Mouse (Mus musculus) embryonic facial prominence, embryonic 13.5 days (tissue): Measurements from ENCODE around the gene Trim5. TPM values are rescaled to one million over a fixed set of nuclear protein-coding genes. Genes with fewer than 3 reads are reported as not detected.
"Not testable (repeated sequence)": the region's sequence is repeated elsewhere in the genome, so short reads cannot be mapped to it uniquely, and the experiment has no call there.

Experiments used
- ATAC-seq: fragments of 200-750 bp; cut with Nextera tagmentation; 2 replicates; pipeline ENCODE4 v1.8.0; 2017; ENCODE audit warnings: low read depth; ENCODE audit not compliant: insufficient number of reproducible peaks, insufficient read depth, low FRiP score, low TSS enrichment
- H3K27ac ChIP-seq: fragments of 300-500 bp; sonication (generic); 2 replicates; pipeline ENCODE4 v1.5.1; 2015; ENCODE audit warnings: moderate library complexity, mild to moderate bottlenecking, inconsistent platforms
- H3K27me3 ChIP-seq: fragments of 300-500 bp; sonication (generic); 2 replicates; pipeline ENCODE4 v1.6.1; 2015; ENCODE audit warnings: mild to moderate bottlenecking, inconsistent platforms
- H3K36me3 ChIP-seq: fragments of 300-500 bp; sonication (generic); 2 replicates; pipeline ENCODE4 v1.6.1; 2015; ENCODE audit warnings: mild to moderate bottlenecking, inconsistent platforms
- H3K4me1 ChIP-seq: fragments of 300-500 bp; sonication (generic); 2 replicates; pipeline ENCODE4 v1.6.1; 2015; ENCODE audit warnings: inconsistent platforms
- H3K4me2 ChIP-seq: fragments of 300-500 bp; sonication (generic); 2 replicates; pipeline ENCODE4 v1.6.1; 2015; ENCODE audit warnings: moderate library complexity, mild to moderate bottlenecking, inconsistent platforms
- H3K4me3 ChIP-seq: fragments of 300-500 bp; sonication (generic); 2 replicates; pipeline ENCODE4 v1.5.1; 2015; ENCODE audit warnings: mild to moderate bottlenecking, inconsistent platforms
- H3K9ac ChIP-seq: fragments of 300-500 bp; sonication (generic); 2 replicates; pipeline ENCODE4 v1.6.1; 2015; ENCODE audit warnings: mild to moderate bottlenecking, inconsistent platforms
- H3K9me3 ChIP-seq: fragments of 300-500 bp; sonication (generic); 2 replicates; pipeline ENCODE4 v1.6.1; 2016; ENCODE audit warnings: inconsistent platforms
- WGBS: fragments of 180-500 bp; shearing (Covaris S2); methylation state at CpG from one replicate; pipeline ENCODE4 v1.1.7; 2015; ENCODE audit warnings: mixed read lengths; 5-methylcytosine and 5-hydroxymethylcytosine counted together
- polyA plus RNA-seq: library from polyadenylated mRNA; unstranded; fragments of >200 nt; fragmentation: Nextera tagmentation; extraction: Ambion mirVana; gene quantifications from 2 replicates; pipeline ENCODE4 v1.2.1, GENCODE M21; 2015

Trim5 gene
- polyA plus RNA-seq, result 0.13 and 0.15 TPM in 2 replicates

DNA sequence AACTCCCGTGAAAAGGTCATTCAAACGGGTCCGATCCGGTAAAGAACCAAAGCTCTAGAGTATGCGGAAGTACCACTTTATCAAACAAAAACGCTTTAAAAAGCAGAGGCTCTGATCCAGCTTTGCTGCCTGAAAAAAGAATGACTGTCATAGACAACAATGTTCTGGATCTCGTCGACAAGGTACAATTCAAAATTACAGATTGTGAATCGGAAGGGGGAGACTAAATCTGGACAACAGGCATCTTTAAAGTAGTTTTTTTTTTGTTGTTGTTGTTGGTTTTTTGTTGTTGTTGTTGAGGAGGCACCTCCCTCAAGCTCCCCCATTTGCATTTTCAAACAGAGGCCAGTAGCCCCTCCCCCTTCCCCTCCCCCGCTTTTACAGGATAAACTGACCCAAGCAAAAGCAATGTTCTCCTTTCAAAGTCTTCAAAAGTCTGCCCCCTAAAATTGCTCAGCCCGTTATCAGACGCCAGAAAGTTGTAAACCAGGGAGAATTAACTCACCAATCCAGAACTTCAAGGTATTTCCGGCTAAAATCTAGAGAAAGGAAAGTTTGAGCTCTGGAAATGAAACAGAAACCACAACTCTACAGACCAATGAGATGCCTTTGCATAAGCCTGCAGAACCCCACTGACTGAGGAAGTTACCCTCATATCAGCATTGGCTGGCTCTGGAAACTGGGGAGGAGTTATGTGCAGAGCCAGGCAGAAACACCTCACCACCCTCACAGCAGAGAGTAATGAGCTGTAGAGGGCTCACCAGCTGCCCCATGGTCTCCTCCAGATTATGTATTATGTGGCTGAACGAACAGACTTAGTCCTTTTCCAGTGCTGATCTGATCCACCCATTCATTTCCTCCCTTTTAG is at the start of gene Trim5:
Gene Trim5, minus strand, starts transcription at position 519 of the 868 bp plus-strand sequence.
- not testable (repeated sequence) for H3K9me3 ChIP-seq, H3K9ac ChIP-seq, H3K27ac ChIP-seq, H3K36me3 ChIP-seq, H3K4me2 ChIP-seq, H3K4me3 ChIP-seq, ATAC-seq, H3K4me1 ChIP-seq, H3K27me3 ChIP-seq
- WGBS, result 41% methylated on average over 14 of the region's 14 CpGs

DNA sequence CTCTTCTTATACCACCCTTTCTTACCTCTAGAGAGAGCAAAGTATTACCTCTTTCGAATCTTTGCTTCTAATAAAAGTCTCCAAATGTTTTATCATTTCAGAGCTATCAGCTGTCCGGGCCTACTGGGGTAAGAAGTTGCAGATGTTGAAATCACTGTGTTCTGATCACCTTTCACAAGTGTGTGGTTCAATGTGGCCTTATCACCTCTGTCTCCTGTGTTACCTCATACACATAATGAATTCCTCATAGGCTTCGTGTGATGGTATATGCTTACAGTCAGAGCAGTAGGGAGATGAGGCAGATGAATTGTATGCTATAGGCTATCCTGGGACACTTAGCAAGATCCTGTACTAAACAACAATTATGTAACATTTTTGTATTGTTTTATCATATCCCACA is 47.7 kb upstream of the Trim5 start:
- not testable (repeated sequence) for H3K27ac ChIP-seq, H3K4me3 ChIP-seq, H3K9me3 ChIP-seq, H3K36me3 ChIP-seq, H3K27me3 ChIP-seq, H3K4me1 ChIP-seq, H3K4me2 ChIP-seq, H3K9ac ChIP-seq, ATAC-seq
- WGBS, result 76% methylated on average over 3 of the region's 3 CpGs

DNA sequence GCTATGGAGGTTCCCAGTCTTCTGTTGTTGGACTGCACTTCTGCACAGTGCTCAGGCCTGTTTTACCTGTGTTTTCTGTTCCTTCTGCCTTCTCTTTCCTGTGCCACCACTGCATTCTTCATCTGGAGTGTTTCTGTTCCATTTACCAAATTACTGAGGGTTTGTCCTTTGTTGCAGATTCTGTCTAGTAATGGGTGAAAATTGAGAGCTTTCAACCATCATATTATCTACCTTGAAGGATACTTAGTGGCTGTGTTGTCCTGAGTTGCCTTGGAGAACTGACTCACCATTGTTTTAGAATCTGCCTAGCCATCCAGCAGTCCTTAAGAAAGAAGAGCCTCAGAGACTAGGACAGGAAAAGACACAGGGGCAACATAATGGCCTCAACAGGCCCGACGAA is 41.3 kb upstream of the Trim5 start, which contains the start of gene Trim34b:
Gene Trim34b, plus strand, starts transcription at position 301 of the 400 bp plus-strand sequence.
- not testable (repeated sequence) for H3K27ac ChIP-seq, H3K9me3 ChIP-seq, H3K4me1 ChIP-seq, H3K9ac ChIP-seq, H3K4me3 ChIP-seq, H3K4me2 ChIP-seq, H3K27me3 ChIP-seq, ATAC-seq, H3K36me3 ChIP-seq
- 83% methylated on average over 2 of the region's 2 CpGs for WGBS

DNA sequence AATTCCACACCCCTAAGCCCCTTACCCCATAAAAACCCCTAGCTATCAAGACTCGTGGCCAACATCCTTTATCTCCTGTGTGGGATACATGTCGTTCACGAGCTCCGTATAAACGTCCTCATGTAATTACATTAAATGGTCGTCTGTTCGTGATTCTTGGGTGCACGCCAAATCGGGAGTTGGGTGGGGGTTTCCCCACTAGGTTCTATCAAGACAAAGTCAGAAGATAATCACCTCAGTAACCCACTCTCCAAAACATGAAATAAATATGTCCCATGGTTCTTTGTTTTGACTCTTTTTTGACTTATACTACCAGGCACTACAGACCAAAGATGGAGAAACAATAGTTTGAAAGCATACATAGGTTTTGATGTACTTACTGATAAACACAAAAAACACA is 34.1 kb upstream of the Trim5 start:
- H3K27ac ChIP-seq, result no peak overlapping the region
- ATAC-seq, result no peak
- H3K27me3 ChIP-seq, result no peaks in the 10 kb centered on the region
- H3K9me3 ChIP-seq, result no peaks in the 10 kb centered on the region
- no peak overlapping the region for H3K4me2 ChIP-seq
- no peak overlapping the region for H3K9ac ChIP-seq
- H3K4me1 ChIP-seq, result no peaks in the 10 kb centered on the region
- 78% methylated on average over 9 of the region's 9 CpGs for WGBS
- no peaks in the 10 kb centered on the region for H3K36me3 ChIP-seq
- H3K4me3 ChIP-seq, result no peak overlapping the region

DNA sequence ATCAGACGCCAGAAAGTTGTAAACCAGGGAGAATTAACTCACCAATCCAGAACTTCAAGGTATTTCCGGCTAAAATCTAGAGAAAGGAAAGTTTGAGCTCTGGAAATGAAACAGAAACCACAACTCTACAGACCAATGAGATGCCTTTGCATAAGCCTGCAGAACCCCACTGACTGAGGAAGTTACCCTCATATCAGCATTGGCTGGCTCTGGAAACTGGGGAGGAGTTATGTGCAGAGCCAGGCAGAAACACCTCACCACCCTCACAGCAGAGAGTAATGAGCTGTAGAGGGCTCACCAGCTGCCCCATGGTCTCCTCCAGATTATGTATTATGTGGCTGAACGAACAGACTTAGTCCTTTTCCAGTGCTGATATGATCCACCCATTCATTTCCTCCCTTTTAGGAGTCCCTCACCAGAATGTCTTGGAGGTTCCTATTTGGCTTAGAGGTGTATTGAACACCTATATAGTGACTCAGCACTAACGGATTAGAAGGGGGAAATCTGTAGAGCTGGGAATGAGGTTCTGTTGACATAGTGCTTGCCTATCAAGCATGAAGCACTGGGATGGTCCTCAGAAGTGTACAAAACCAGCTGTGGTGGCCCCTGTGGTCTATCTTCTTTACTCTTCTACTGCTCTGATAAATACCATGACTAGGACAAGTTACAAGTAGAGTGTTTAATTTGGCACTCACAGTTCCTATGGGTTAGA is 27.6 kb upstream of the Trim5 start, which contains the start of gene Trim12a:
Gene Trim12a, minus strand, starts transcription at position 98 of the 712 bp plus-strand sequence.
- not testable (repeated sequence) for H3K4me1 ChIP-seq, H3K27ac ChIP-seq, H3K36me3 ChIP-seq, H3K9me3 ChIP-seq, H3K27me3 ChIP-seq
- Histone ChIP-seq H3K4me3 (peak within 1 kb of the TSS; percentile 44), H3K4me2 (peak within 1 kb of the TSS; percentile 55), H3K9ac (peak within 1 kb of the TSS; percentile 65)
- ATAC-seq, result 0 out of 2 replicates have a peak, but pooled peaks have one; percentile 64
- 27% methylated on average over 4 of the region's 4 CpGs for WGBS

DNA sequence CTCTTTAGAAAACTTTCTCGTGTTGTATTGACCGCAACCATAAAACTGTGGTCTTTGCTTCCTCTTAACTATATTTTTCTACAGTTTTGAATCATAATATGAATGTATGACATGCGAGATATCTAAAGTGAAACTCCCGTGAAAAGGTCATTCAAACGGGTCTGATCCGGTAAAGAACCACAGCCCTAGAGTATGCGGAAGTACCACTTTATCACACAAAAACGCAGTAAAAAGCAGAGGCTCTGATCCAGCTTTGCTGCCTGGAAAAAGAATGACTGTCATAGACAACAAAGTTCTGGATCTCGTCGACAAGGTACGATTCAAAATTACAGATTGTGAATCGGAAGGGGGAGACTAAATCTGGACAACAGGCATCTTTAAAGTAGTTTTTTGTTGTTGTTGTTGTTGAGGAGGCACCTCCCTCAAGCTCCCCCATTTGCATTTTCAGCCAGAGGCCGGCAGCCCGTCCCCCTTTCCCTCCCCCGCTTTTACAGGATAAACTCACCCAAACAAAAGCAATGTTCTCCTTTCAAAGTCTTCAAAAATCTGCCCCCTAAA is 27.0 kb upstream of the Trim5 start:
- WGBS, result 13% methylated on average over 15 of the region's 15 CpGs
- Histone ChIP-seq H3K36me3 (no peaks in the 10 kb centered on the region), H3K4me3 (peak overlapping the region; percentile 44), H3K4me1 (no peaks in the 10 kb centered on the region), H3K27ac (no peak overlapping the region), H3K27me3 (no peaks in the 10 kb centered on the region), H3K4me2 (peak overlapping the region; percentile 55), H3K9ac (peak overlapping the region; percentile 65), H3K9me3 (no peaks in the 10 kb centered on the region)
- ATAC-seq, result no peak

DNA sequence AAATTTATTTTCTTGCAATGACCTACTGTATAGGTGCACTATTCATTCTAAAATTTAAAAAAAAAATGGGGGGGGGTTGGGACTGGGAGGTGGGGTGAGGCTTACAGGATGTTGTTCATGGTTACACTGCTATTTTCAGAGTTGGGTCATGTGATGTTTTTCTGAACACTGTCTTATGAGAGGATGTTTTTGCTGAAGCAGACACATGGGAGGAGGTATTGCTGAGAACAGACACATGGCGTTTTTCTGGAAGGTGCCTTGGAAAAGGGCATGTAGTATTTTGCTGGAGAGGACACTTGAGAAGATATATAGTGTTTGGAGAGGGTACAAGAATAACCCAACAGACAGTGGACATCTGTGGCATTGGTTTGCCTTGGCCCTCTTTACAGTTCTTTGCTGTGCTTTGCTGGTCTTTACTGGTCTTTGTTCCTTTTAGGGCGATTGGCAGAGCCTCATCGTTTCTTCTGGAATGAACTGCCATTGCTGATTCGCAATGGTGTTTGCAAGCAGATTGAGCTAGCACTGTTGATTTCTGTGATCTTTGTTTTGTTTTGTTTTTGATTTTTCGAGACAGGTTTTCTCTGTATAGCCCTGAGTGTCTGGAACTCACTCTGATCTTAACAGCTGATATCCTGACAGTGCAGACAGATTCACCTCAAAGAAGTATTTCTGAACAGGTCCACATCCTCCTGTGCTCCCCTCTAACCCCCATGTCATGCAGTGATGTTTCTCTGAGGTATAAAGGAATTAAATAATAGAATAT is 3.9 kb upstream of the Trim5 start:
- no peaks in the 10 kb centered on the region for H3K4me1 ChIP-seq
- H3K9me3 ChIP-seq, result no peaks in the 10 kb centered on the region
- 83% methylated on average over 5 of the region's 5 CpGs for WGBS
- H3K4me2 ChIP-seq, result no peak overlapping the region
- H3K4me3 ChIP-seq, result no peak overlapping the region
- H3K27ac ChIP-seq, result no peak overlapping the region
- no peak for ATAC-seq
- no peaks in the 10 kb centered on the region for H3K36me3 ChIP-seq
- no peaks in the 10 kb centered on the region for H3K27me3 ChIP-seq
- no peak overlapping the region for H3K9ac ChIP-seq

DNA sequence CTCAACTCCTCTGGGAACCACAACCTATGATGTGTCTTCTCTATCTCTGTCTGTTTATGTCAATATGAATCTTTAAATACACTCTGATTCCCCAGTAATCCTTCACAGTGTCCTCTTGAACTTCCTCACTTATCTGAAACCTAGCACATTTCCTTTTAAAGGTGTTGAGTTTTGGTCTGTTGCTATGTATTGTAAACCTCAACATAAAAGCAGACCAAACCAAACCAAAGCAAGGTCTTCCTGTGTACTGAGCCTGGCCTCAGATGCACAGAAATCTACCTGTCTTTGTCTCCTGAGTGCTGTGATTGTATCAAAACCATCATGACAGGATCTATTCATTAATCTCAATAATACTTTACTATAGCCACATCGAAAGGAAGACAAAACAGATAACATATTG is 2.7 kb upstream of the Trim5 start:
- Histone ChIP-seq H3K4me3 (no peak overlapping the region), H3K9me3 (no peaks in the 10 kb centered on the region), H3K4me2 (no peak overlapping the region), H3K4me1 (no peaks in the 10 kb centered on the region), H3K9ac (no peak overlapping the region), H3K27me3 (no peaks in the 10 kb centered on the region), H3K36me3 (no peaks in the 10 kb centered on the region), H3K27ac (no peak overlapping the region)
- WGBS, result 81% methylated on average over 1 of the region's 1 CpGs
- ATAC-seq, result no peak

DNA sequence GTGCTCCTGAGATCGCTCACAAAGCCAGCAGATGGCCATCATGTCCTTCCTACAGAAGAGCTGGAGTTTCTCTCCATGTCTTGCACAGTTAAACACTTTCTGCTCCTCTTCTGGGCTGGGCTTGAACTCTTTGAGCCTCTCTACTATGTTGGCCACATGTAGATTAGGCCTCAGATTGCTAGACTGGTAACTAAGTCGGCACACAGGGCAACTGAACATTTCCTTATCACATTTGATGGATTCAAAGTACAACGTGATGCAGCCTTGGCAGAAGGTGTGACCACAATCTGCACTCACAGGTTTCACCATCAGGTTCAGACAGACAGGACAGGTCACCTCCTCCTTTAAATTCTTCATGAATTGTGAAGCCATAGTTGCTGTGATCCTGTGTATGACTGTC is 8.5 kb downstream of the Trim5 start:
- ATAC-seq, result not testable (repeated sequence)
- WGBS, result 80% methylated on average over 3 of the region's 3 CpGs

DNA sequence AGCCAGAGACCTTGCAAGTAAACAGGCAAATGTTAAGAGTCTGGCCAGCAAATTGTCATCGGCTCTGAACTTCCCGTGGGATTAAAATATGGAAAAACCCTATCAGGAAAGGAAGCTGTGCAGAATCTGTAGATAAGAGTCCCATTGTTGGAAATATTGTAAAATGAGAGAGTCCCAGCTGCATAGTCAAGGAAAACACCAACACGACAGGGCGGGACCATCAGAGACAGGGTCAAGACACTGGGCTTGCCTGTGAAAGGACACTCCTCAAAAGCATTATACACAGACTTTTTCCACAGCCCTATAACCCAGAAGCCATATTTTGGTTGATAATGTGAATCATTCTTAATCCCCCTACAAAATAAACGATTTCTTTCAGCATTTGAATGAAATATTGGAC is 22.6 kb downstream of the Trim5 start:
- H3K9me3 ChIP-seq, H3K27me3 ChIP-seq, H3K27ac ChIP-seq, H3K36me3 ChIP-seq, H3K9ac ChIP-seq, ATAC-seq, H3K4me1 ChIP-seq, H3K4me3 ChIP-seq, H3K4me2 ChIP-seq: not testable (repeated sequence)
- 87% methylated on average over 4 of the region's 5 CpGs for WGBS

More for the DNA sequence above, 8.5 kb downstream of the Trim5 start:
- H3K4me1 ChIP-seq, H3K4me3 ChIP-seq, H3K9me3 ChIP-seq, H3K4me2 ChIP-seq, H3K27me3 ChIP-seq, H3K9ac ChIP-seq, H3K27ac ChIP-seq, H3K36me3 ChIP-seq: not testable (repeated sequence)

DNA sequence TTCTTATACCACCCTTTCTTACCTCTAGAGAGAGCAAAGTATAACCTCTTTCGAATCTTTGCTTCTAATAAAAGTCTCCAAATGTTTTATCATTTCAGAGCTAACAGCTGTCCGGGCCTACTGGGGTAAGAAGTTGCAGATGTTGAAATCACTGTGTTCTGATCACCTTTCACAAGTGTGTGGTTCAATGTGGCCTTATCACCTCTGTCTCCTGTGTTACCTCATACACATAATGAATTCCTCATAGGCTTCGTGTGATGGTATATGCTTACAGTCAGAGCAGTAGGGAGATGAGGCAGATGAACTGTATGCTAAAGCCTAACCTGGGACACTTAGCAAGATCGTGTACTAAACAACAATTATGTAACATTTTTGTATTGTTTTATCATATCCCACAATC is 27.5 kb downstream of the Trim5 start:
- not testable (repeated sequence) for H3K27ac ChIP-seq, H3K4me1 ChIP-seq, H3K4me3 ChIP-seq, ATAC-seq, H3K27me3 ChIP-seq, H3K9ac ChIP-seq, H3K4me2 ChIP-seq, H3K36me3 ChIP-seq, H3K9me3 ChIP-seq
- WGBS, result 75% methylated on average over 4 of the region's 4 CpGs
